Mouse (Mus musculus): Measurements from ENCODE around the gene 4933425L06Rik.

The 4933425L06Rik gene

GRCm38 (mm10) chr13:105081862-105082261 is at the start of gene 4933425L06Rik:
Gene 4933425L06Rik, plus strand, starts transcription at chr13:105082122.
- DNase-seq (ENCODE audit: low spot score in 2 of 2), result no peak

DNA sequence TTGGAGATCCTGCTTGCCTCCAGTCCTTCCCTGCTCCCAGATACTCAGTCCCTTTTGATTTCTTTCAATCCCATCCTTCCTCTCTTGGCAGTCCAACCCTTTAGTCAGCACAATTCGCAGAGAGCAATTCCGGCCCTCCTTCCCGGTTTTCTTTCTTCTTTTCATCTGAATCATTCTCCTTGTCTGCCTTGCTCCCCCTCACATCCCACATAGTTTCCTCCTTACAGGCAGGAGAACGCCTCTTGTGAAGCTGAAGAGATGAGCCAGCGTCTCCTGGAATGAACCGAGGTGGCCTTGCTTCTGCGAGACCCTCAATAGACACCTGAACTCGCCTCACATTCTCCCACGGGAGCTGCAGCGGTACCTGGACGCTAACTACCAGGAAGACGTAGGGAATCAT is 44.1 kb upstream of the 4933425L06Rik start:
- no peak for DNase-seq (ENCODE audit: low spot score in 2 of 2)

- no peak for DNase-seq (ENCODE audit: low spot score in 2 of 2)
Measured at GRCm38 (mm10) chr13:105038334-105038733, 43.6 kb upstream of the 4933425L06Rik start.

GRCm38 (mm10) chr13:105043882-105044281 is 38.0 kb upstream of the 4933425L06Rik start:
- DNase-seq (ENCODE audit: low spot score in 2 of 2), result no peak

DNA sequence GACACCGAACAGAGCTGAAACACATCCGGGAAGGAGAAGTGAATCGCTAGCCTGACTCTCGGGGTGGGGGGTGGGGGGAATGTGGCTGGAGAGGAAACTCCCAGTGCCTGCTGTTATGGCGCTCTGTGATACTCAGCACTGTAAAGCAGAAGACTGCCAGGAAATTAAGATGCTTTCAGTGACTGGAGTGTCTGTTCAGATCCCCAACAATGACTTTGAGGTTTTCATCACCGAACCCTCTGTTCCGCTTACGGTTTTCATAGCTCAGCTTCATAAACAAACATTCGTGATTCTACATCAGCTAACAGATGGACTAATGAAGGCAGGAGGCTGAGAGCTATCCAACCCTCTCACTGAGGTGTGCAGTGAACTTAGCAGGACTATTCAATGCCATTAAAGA is 34.5 kb upstream of the 4933425L06Rik start:
- DNase-seq (ENCODE audit: low spot score in 2 of 2), result no peak

GRCm38 (mm10) chr13:105048662-105049061 is 33.3 kb upstream of the 4933425L06Rik start:
- DNase-seq (ENCODE audit: low spot score in 2 of 2), result no peak

GRCm38 (mm10) chr13:105051432-105051831 is 30.5 kb upstream of the 4933425L06Rik start:
- no peak for DNase-seq (ENCODE audit: low spot score in 2 of 2)

DNA sequence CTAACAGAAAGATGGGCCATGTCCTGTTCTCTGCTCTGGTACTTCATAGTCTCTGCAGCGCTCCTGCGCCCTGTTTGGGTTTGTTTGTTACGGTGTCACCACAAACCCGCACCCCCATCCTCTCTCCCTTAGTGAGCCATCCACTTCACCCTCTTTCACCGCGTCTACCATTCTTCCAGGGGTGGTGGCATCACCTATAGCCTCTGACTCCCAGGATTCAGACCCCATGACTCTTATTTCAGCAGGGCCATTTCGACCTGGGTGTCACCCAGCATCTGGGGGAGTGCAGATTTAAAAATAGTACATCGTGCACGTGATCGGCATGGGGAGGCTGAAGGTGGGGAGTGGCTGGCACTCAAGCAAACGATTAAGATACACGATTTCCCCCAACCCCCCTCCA is 28.3 kb upstream of the 4933425L06Rik start:
- no peak for DNase-seq (ENCODE audit: low spot score in 2 of 2)

GRCm38 (mm10) chr13:105054181-105054940 is 27.6 kb upstream of the 4933425L06Rik start, which contains the start of gene Rgs7bp:
Gene Rgs7bp, minus strand, starts transcription at chr13:105054930.
- DNase-seq (ENCODE audit: low spot score in 2 of 2), result peak; percentile 20 to 34

DNA sequence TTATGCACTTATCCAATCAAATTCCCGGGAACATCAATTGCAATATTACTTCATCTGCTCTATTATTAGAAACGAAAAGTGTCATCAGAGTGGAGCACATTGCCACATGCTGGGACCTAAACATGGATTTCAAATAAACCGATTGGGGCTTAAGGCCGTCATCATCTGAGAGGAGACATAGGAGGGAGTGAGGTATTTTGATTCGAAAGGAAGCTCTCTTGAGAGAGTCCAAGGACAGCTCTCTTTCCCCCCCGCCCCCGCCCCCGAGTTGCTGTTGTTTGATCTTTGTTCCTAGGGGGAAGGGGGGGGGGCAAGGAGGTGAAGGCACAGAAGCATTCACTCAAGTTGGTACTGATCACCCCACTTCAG is 27.0 kb upstream of the 4933425L06Rik start:
- DNase-seq (ENCODE audit: low spot score in 2 of 2), result no peak

GRCm38 (mm10) chr13:105055374-105055773 is 26.5 kb upstream of the 4933425L06Rik start:
- no peak for DNase-seq (ENCODE audit: low spot score in 2 of 2)

DNA sequence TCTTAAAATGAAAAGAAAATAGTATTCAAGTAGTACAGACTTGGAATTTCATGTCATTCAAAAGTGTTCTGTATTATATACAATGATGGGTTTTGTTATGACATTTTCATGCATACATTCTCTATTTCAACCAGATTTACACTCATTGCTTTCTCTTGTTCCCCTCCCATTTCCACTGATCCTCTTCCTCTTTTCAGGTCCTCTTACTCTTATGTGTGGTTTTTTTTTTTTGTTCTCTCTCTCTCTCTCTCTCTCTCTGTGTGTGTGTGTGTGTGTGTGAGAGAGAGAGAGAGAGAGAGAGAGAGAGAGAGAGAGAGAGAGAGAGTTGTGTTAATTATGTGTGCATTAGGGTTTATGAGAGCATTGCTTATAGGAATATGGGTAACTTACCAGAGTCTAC is 15.8 kb upstream of the 4933425L06Rik start:
- no peak for DNase-seq (ENCODE audit: low spot score in 2 of 2)

DNA sequence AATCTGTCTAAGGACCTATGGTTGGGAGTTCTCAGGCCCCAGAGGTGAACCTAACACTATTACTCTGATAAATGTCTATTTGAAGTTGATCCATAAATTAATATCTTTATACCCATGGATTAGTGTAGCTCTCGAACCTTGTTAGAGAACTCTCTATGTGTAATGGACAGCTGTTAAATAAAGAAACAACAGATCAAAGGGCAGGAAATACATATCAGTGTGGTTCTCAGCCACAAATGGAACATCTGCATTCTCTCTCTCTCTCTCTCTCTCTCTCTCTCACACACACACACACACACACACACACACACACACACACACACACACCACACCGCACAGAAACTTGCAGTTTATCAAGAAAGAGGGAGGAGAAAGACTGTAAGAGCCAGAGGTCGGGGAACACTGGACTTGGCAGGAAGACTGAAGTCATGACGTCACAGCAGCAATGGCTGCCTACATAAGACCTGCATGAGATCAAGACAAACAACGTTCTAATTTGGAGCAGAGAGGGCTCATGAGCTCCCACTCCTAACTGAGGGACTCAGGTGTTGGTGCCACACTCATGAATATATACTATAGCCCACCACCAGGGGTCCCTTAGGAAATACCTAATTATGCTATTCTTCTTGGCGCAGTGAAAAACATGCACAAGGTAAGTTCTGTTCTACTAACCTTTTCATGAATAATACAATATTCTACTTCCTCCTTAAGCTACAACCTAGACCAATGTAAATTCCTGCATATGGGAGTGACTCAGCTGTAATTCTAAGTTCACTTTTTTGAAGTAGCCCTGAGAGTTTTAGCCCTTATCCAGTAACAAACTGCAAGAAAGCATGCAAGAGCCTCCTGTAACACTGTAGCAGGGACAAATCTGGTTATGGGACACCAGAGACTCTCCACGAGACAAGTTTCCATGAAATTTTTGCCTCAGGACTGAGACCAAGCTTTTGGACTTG is 14.8 kb upstream of the 4933425L06Rik start:
- DNase-seq (ENCODE audit: low spot score in 2 of 2), result no peak

DNA sequence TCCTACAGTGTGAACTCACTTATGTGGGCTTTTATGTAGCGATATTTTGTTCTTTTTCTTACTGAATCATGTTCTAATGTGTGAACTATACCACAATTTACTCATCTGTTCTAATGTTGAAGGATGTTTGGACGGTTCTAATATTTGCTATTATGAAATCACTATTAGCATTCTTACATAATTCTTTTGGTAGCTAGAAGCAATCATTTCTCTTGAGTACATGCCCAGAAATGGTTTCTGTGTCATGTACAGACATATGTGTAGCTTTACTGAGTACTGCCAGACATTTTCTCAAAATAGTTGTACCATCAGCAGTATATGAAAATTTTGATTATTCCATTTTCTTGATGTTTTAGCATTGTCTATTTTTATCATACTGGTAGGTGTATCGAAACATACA is 7.4 kb downstream of the 4933425L06Rik start:
- no peak for DNase-seq (ENCODE audit: low spot score in 2 of 2)

DNA sequence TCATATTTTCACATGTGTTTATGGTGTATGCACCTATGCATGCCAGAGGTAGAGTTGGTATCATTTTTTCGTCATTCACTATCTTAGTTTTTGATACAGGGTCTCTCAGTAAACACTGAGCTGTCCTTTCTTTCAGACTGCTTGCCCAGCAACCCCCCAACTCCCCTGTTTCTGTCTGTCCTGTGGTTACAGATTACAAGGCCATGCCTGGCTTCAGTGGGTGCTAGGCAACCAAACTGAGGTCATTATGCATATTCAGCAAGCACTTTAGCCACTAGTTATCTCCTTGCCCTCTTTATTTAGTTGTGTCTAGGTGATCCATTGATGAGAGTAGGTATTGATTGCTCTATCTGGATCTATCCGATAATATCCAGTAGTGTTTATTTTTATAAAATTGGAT is 14.4 kb downstream of the 4933425L06Rik start:
- no peak for DNase-seq (ENCODE audit: low spot score in 2 of 2)

GRCm38 (mm10) chr13:105100705-105101104 is 18.8 kb downstream of the 4933425L06Rik start:
- no peak for DNase-seq (ENCODE audit: low spot score in 2 of 2)

GRCm38 (mm10) chr13:105104385-105104784 is 22.5 kb downstream of the 4933425L06Rik start:
- DNase-seq (ENCODE audit: low spot score in 2 of 2), result no peak

DNA sequence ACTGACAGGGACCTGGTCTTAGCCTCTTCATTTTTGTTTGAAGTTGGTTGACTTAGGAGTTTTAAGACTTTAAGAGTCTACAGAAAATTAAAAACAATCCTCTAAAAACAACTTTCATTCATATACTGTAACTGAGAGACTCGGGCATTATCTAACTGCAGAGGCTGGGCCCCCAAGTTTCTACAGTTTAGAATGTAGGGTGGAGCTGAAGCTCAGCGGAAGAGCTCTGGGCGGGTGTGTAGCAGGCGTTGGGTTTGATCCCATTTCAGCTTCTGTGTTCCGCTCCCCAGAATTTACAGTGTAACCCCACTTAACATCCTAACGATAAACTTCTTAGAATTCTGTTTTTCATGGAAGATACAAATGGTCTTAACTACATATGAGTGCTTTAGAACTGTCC is 29.7 kb downstream of the 4933425L06Rik start:
- DNase-seq (ENCODE audit: low spot score in 2 of 2), result no peak

DNA sequence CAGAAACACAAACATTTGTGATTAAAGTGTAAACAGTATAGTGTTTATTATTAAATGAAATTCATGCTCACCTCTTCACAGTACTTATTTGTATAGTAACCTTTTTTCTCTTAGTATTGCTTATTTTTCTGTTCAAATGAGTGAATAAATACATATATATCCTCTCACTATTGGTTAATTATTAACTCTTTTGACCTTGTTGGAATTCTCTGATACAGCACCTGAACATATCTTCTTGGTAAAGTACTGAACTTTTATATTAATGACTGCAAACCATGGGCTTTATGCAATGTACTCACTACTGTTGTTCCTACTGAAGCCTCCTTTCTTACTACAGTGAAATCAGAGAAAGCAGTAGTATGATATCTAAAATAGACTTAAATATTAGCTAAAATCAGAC is 39.7 kb downstream of the 4933425L06Rik start:
- DNase-seq (ENCODE audit: low spot score in 2 of 2), result no peak

- no peak for DNase-seq (ENCODE audit: low spot score in 2 of 2)
Measured at GRCm38 (mm10) chr13:105122092-105122491, 40.2 kb downstream of the 4933425L06Rik start.

DNA sequence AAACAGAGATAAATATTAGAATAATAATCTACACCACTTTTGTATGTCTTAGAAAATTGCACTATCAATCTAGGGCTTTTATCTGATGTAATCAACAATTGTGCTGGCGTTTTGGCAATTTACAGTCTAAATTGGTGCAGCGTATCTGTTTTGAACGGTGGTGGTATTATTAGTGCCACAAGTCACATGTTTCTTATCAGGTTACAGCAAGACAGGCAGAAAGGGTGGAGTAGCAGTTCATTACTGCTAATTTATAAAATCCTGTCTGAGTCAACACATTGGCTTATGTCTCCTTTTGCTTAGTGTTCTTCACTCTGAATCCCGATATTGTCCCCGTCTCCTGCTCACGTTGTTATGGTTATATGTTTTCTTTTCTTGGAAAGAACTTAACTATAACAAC is 48.2 kb downstream of the 4933425L06Rik start:
- no peak for DNase-seq (ENCODE audit: low spot score in 2 of 2)

- no peak for DNase-seq (ENCODE audit: low spot score in 2 of 2)
Measured at GRCm38 (mm10) chr13:105132370-105132769, 50.4 kb downstream of the 4933425L06Rik start.

DNA sequence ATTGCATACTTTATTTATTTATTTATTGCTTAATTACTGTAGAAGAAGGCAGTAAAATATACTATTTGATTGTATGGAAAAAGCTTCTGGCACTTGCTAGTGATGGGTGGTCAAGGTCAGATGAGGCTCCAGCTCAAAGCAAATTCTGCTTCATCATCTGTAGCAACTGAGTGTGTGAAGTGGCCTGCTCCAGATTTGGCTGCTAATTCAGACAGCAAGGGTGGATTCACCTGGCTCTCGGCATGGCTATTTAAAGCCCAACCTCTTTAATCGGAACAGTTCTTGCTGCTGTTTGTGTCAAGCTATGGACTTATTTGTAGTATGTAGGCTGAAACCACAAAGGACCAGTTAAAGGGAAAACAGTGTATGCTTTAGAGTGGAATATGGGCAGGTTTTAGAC is 50.9 kb downstream of the 4933425L06Rik start:
- no peak for DNase-seq (ENCODE audit: low spot score in 2 of 2)

Data from spleen, postnatal 36 days (tissue).